In genomic region chr13:6647992-6648668, GRCm38 (mm10) we compare ENCODE assay signal across 8 mouse cellular contexts. TPM values are rescaled to one million over a fixed set of nuclear protein-coding genes. Genes with fewer than 3 reads are reported as not detected.
DNase-seq lines count a peak whose midpoint lies in the region; ATAC-seq and TF ChIP-seq lines count a peak whose summit lies in the region.

No protein-coding gene starts in this region.

- TF ChIP-seq CTCF in ES-Bruce4 (IDR thresholded peaks at IDR 0.05; ENCODE audit: low read depth, low read length), result no peak

- H3K27me3 ChIP-seq in heart, embryonic 15.5 days, result no peaks in the 10 kb centered on the region
- no peaks in the 10 kb centered on the region for H3K27me3 ChIP-seq in ES-Bruce4 (ENCODE audit: control insufficient read depth, insufficient read depth, low read length, poor library complexity, severe bottlenecking)
- H3K27me3 ChIP-seq in hindbrain, embryonic 14.5 days (ENCODE audit: control insufficient read depth, insufficient read depth, low read length), result no peaks in the 10 kb centered on the region
- no peaks in the 10 kb centered on the region for H3K27me3 ChIP-seq in midbrain, embryonic 15.5 days (replicated peaks)

- H3K9me3 ChIP-seq in heart, embryonic 15.5 days (replicated peaks), result no peaks in the 10 kb centered on the region
- no peaks in the 10 kb centered on the region for H3K9me3 ChIP-seq in ES-Bruce4 (replicated peaks; ENCODE audit: control insufficient read depth, insufficient read depth, low read length, poor library complexity, severe bottlenecking)
- H3K9me3 ChIP-seq in hindbrain, embryonic 14.5 days (ENCODE audit: control insufficient read depth, low read length), result no peaks in the 10 kb centered on the region
- H3K9me3 ChIP-seq in midbrain, embryonic 15.5 days, result no peaks in the 10 kb centered on the region

- peak overlapping the region; percentile 96 for H3K4me2 ChIP-seq in heart, embryonic 15.5 days
- peak overlapping the region; percentile 96 for H3K4me2 ChIP-seq in hindbrain, embryonic 14.5 days (replicated peaks)
- H3K4me2 ChIP-seq in midbrain, embryonic 15.5 days, result peak overlapping the region; percentile 80

- TF ChIP-seq POLR2A in ES-Bruce4 (IDR thresholded peaks at IDR 0.05; ENCODE audit: insufficient read depth, low read length), result no peak

- peak overlapping the region; percentile 79 for H3K4me3 ChIP-seq in heart, embryonic 15.5 days
- peak overlapping the region; percentile 97 for H3K4me3 ChIP-seq in ES-Bruce4 (ENCODE audit: low read depth, low read length)
- peak overlapping the region; percentile 70 for H3K4me3 ChIP-seq in hindbrain, embryonic 14.5 days (replicated peaks; ENCODE audit: low read length)
- peak overlapping the region; percentile 68 for H3K4me3 ChIP-seq in midbrain, embryonic 15.5 days

- H3K9ac ChIP-seq in heart, embryonic 15.5 days, result peak overlapping the region; percentile 78
- peak overlapping the region; percentile 82 for H3K9ac ChIP-seq in ES-Bruce4 (ENCODE audit: low read depth, poor library complexity, severe bottlenecking)
- peak overlapping the region; percentile 77 for H3K9ac ChIP-seq in hindbrain, embryonic 14.5 days
- H3K9ac ChIP-seq in midbrain, embryonic 15.5 days, result peak overlapping the region; percentile 66

- ATAC-seq in heart, embryonic 15.5 days (replicated peaks; ENCODE audit: insufficient number of reproducible peaks, insufficient read depth, low FRiP score, low read depth), result peak; percentile 29
- peak; percentile 53 for ATAC-seq in hindbrain, embryonic 14.5 days (ENCODE audit: low FRiP score)
- ATAC-seq in midbrain, embryonic 15.5 days (replicated peaks), result peak; percentile 62

- DNase-seq in heart, adult 9 months (ENCODE audit: low spot score in 2 of 2), result no peak
- peak; percentile 49 for DNase-seq in cerebellum, adult 8-10 months
- DNase-seq in hindbrain, embryonic 14.5 days (ENCODE audit: low spot score), result no peak
- DNase-seq in frontal cortex, postnatal 25 days (ENCODE audit: low spot score in 2 of 2), result no peak
- no peak for DNase-seq in ovary, postnatal 10 days (ENCODE audit: low spot score)

- TF ChIP-seq EP300 in ES-Bruce4 (IDR thresholded peaks at IDR 0.05; ENCODE audit: insufficient read depth, low read depth, low read length), result no peak

- H3K4me1 ChIP-seq in heart, embryonic 15.5 days (replicated peaks), result peaks cover 27% of the 10 kb centered on the region
- H3K4me1 ChIP-seq in ES-Bruce4 (ENCODE audit: control insufficient read depth, insufficient read depth, low read length), result no peaks in the 10 kb centered on the region
- H3K4me1 ChIP-seq in hindbrain, embryonic 14.5 days (replicated peaks; ENCODE audit: control insufficient read depth, insufficient read depth, low read length), result no peaks in the 10 kb centered on the region; the same call in 1 of the 2 replicates
- peaks cover 16% of the 10 kb centered on the region for H3K4me1 ChIP-seq in midbrain, embryonic 15.5 days

- no peaks in the 10 kb centered on the region for H3K36me3 ChIP-seq in heart, embryonic 15.5 days
- H3K36me3 ChIP-seq in ES-Bruce4 (ENCODE audit: control insufficient read depth, insufficient read depth, low read length, poor library complexity, severe bottlenecking), result no peaks in the 10 kb centered on the region; the same call in none of the 2 replicates
- H3K36me3 ChIP-seq in hindbrain, embryonic 14.5 days (replicated peaks; ENCODE audit: control insufficient read depth, insufficient read depth), result no peaks in the 10 kb centered on the region
- no peaks in the 10 kb centered on the region for H3K36me3 ChIP-seq in midbrain, embryonic 15.5 days (replicated peaks)

- peak overlapping the region; percentile 93 for H3K27ac ChIP-seq in heart, embryonic 15.5 days
- H3K27ac ChIP-seq in ES-Bruce4 (ENCODE audit: insufficient read depth, low read length), result no peak overlapping the region
- peak overlapping the region; percentile 72 for H3K27ac ChIP-seq in hindbrain, embryonic 14.5 days
- peak overlapping the region; percentile 81 for H3K27ac ChIP-seq in midbrain, embryonic 15.5 days

- under 1% methylated on average over 28 of the region's 28 CpGs for WGBS in heart, embryonic 15.5 days
- under 1% methylated on average over 27 of the region's 28 CpGs for whole genome bisulfite sequencing in hindbrain, embryonic 14.5 days
- WGBS in midbrain, embryonic 15.5 days, result under 1% methylated on average over 28 of the region's 28 CpGs

RNA-seq across cellular contexts. Expression of gene Pfkp, which starts 0.4 kb away (rescaled TPM):
- 172 and 191 TPM in 2 replicates for polyA plus RNA-seq in heart, embryonic 15.5 days (2015; fragmentation: Nextera tagmentation; extraction: Ambion mirVana)
- 101 and 108 TPM in 2 replicates for polyA plus RNA-seq in ES-Bruce4 (2011; ENCODE audit: insufficient read depth, insufficient read length, low read depth, missing spikeins)
- 348 and 378 TPM in 2 replicates for polyA plus RNA-seq in hindbrain, embryonic 14.5 days (2014; fragmentation: Nextera tagmentation; extraction: Ambion mirVana)
- 374 and 418 TPM in 2 replicates for polyA plus RNA-seq in midbrain, embryonic 15.5 days (2015; fragmentation: Nextera tagmentation; extraction: Ambion mirVana)
